ENCODE assay signal across 17 mouse cellular contexts in genomic region chr12:86838181-86838580, GRCm38 (mm10). TPM values are rescaled to one million over a fixed set of nuclear protein-coding genes. Genes with fewer than 3 reads are reported as not detected.
DNase-seq lines count a peak whose midpoint lies in the region; ATAC-seq lines count a peak whose summit lies in the region.
"Had no signal": no experiment of that assay in that cellular context is flagged by ENCODE, and none has a peak within 500 bp of the region (broad histone marks: within the 10 kb centered on the region; RNA-seq: fewer than 3 reads in every experiment).

No protein-coding gene starts in this region.

- peaks cover 20% of the 10 kb centered on the region for H3K27me3 ChIP-seq in hindbrain, embryonic 10.5 days (ENCODE audit: insufficient read depth, poor library complexity, severe bottlenecking)
- H3K27me3 ChIP-seq in hindbrain, embryonic 16.5 days (replicated peaks; ENCODE audit: control insufficient read depth, insufficient read depth, low read length), result no peaks in the 10 kb centered on the region
- peaks cover 21% of the 10 kb centered on the region; the same call in 1 of the 2 replicates for H3K27me3 ChIP-seq in embryonic facial prominence, embryonic 10.5 days (replicated peaks; ENCODE audit: low read depth, poor library complexity, severe bottlenecking)
- no peaks in the 10 kb centered on the region for H3K27me3 ChIP-seq in limb, embryonic 12.5 days
- no peaks in the 10 kb centered on the region for H3K27me3 ChIP-seq in liver, embryonic 11.5 days (replicated peaks; ENCODE audit: control insufficient read depth, insufficient read depth, low read length)
- H3K27me3 ChIP-seq: CH12.LX; neural tube, embryonic 15.5 days had no signal

- H3K36me3 ChIP-seq in hindbrain, embryonic 10.5 days, result no peaks in the 10 kb centered on the region
- H3K36me3 ChIP-seq in hindbrain, embryonic 16.5 days (ENCODE audit: control insufficient read depth, insufficient read depth, low read length), result no peaks in the 10 kb centered on the region
- H3K36me3 ChIP-seq in embryonic facial prominence, embryonic 10.5 days (replicated peaks), result no peaks in the 10 kb centered on the region
- H3K36me3 ChIP-seq in limb, embryonic 12.5 days, result no peaks in the 10 kb centered on the region
- H3K36me3 ChIP-seq in liver, embryonic 11.5 days (ENCODE audit: control insufficient read depth, insufficient read depth, low read length), result no peaks in the 10 kb centered on the region
- H3K36me3 ChIP-seq: neural tube, embryonic 15.5 days had no signal

- 0 out of 2 replicates have a peak overlapping the region, but pooled peaks have one; percentile 29 for H3K27ac ChIP-seq in hindbrain, embryonic 10.5 days
- H3K27ac ChIP-seq in hindbrain, embryonic 16.5 days (ENCODE audit: low read depth, low read length), result no peak overlapping the region
- H3K27ac ChIP-seq in embryonic facial prominence, embryonic 10.5 days (replicated peaks), result 0 out of 2 replicates have a peak overlapping the region, but pooled peaks have one; percentile 41
- peak overlapping the region; percentile 35; the same call in 1 of the 2 replicates for H3K27ac ChIP-seq in limb, embryonic 12.5 days
- H3K27ac ChIP-seq in liver, embryonic 11.5 days (ENCODE audit: low read depth, low read length), result no peak overlapping the region
- H3K27ac ChIP-seq: hindbrain, embryonic 14.5 days; neural tube, embryonic 15.5 days had no signal

- H3K4me3 ChIP-seq in hindbrain, embryonic 10.5 days, result no peak overlapping the region
- H3K4me3 ChIP-seq in hindbrain, embryonic 16.5 days (ENCODE audit: low read length), result no peak overlapping the region
- H3K4me3 ChIP-seq in embryonic facial prominence, embryonic 10.5 days, result no peak overlapping the region
- H3K4me3 ChIP-seq in limb, embryonic 12.5 days (replicated peaks), result no peak overlapping the region
- no peak overlapping the region for H3K4me3 ChIP-seq in liver, embryonic 11.5 days (ENCODE audit: low read depth, low read length)
- H3K4me3 ChIP-seq: neural tube, embryonic 15.5 days had no signal

- no peaks in the 10 kb centered on the region for H3K9me3 ChIP-seq in hindbrain, embryonic 10.5 days
- H3K9me3 ChIP-seq in hindbrain, embryonic 16.5 days (ENCODE audit: control insufficient read depth, low read length), result no peaks in the 10 kb centered on the region
- no peaks in the 10 kb centered on the region for H3K9me3 ChIP-seq in embryonic facial prominence, embryonic 10.5 days
- no peaks in the 10 kb centered on the region for H3K9me3 ChIP-seq in limb, embryonic 12.5 days
- H3K9me3 ChIP-seq in liver, embryonic 11.5 days (ENCODE audit: control insufficient read depth, low read length), result no peaks in the 10 kb centered on the region
- H3K9me3 ChIP-seq: neural tube, embryonic 15.5 days had no signal

- H3K4me1 ChIP-seq in hindbrain, embryonic 10.5 days (replicated peaks), result peaks cover 26% of the 10 kb centered on the region
- no peaks in the 10 kb centered on the region for H3K4me1 ChIP-seq in hindbrain, embryonic 16.5 days (ENCODE audit: control insufficient read depth, insufficient read depth, low read depth, low read length)
- H3K4me1 ChIP-seq in embryonic facial prominence, embryonic 10.5 days, result peaks cover 34% of the 10 kb centered on the region
- H3K4me1 ChIP-seq in limb, embryonic 12.5 days (replicated peaks), result peaks cover 33% of the 10 kb centered on the region
- H3K4me1 ChIP-seq in liver, embryonic 11.5 days (replicated peaks; ENCODE audit: control insufficient read depth, insufficient read depth, low read length), result peaks cover 38% of the 10 kb centered on the region

- no peak overlapping the region for H3K4me2 ChIP-seq in hindbrain, embryonic 16.5 days (ENCODE audit: low read length)
- H3K4me2 ChIP-seq in limb, embryonic 12.5 days, result no peak overlapping the region
- H3K4me2 ChIP-seq in liver, embryonic 11.5 days, result no peak overlapping the region
- H3K4me2 ChIP-seq: hindbrain, embryonic 14.5 days; neural tube, embryonic 15.5 days had no signal

- 59% methylated on average over 2 of the region's 2 CpGs for WGBS in hindbrain, embryonic 10.5 days
- WGBS in hindbrain, embryonic 16.5 days, result 74% methylated on average over 2 of the region's 2 CpGs
- WGBS in embryonic facial prominence, embryonic 10.5 days, result 75% methylated on average over 2 of the region's 2 CpGs
- WGBS in limb, embryonic 12.5 days, result 70% methylated on average over 2 of the region's 2 CpGs
- WGBS in liver, embryonic 11.5 days, result 77% methylated on average over 2 of the region's 2 CpGs

- no peak overlapping the region for H3K9ac ChIP-seq in hindbrain, embryonic 16.5 days (ENCODE audit: low read depth, low read length)
- no peak overlapping the region for H3K9ac ChIP-seq in limb, embryonic 12.5 days (replicated peaks)
- H3K9ac ChIP-seq in liver, embryonic 11.5 days (ENCODE audit: low read depth, low read length), result no peak overlapping the region
- H3K9ac ChIP-seq: hindbrain, embryonic 14.5 days; neural tube, embryonic 15.5 days had no signal

- ATAC-seq in hindbrain, embryonic 16.5 days, result no peak
- ATAC-seq in limb, embryonic 12.5 days (ENCODE audit: insufficient number of reproducible peaks, insufficient read depth, low FRiP score, low TSS enrichment, low read depth), result no peak
- ATAC-seq in liver, embryonic 11.5 days (replicated peaks; ENCODE audit: low FRiP score), result no peak
- ATAC-seq: intestine, postnatal 0 days had no signal

- DNase-seq in cerebellum, postnatal 25 days, result peak; percentile 53 to 59
- DNase-seq in cerebellum, adult 11-12 months, result no peak
- no peak for DNase-seq in hindbrain, embryonic 10.5 days (ENCODE audit: low spot score)
- no peak for DNase-seq in embryonic facial prominence, embryonic 10.5 days (ENCODE audit: low spot score)
- DNase-seq in retina, postnatal 1 day, result no peak
- no peak for DNase-seq in liver, embryonic 11.5 days (ENCODE audit: low spot score)
- DNase-seq: kidney, postnatal 25 days; layer of hippocampus, postnatal 36 days; left cerebral cortex, postnatal 4 days; right cerebral cortex, adult 18-20 months; spleen, adult 18-20 months had no signal

RNA-seq across cellular contexts. Expression of gene Irf2bpl, which starts 46.4 kb away (rescaled TPM):
- polyA plus RNA-seq in hindbrain, embryonic 10.5 days (2016; fragmentation: Nextera tagmentation; extraction: Ambion mirVana), result 20.3 and 34.2 TPM in 2 replicates
- 49.7 and 56.6 TPM in 2 replicates for polyA plus RNA-seq in hindbrain, embryonic 16.5 days (2015; fragmentation: Nextera tagmentation; extraction: Ambion mirVana)
- 13.5 and 17.3 TPM in 2 replicates for polyA plus RNA-seq in embryonic facial prominence, embryonic 10.5 days (2016; fragmentation: Nextera tagmentation; extraction: Ambion mirVana)
- 55.7 and 57.2 TPM in 2 replicates for polyA plus RNA-seq in limb, embryonic 12.5 days (2016; fragmentation: Nextera tagmentation; extraction: Ambion mirVana)
- 9.7 and 9.8 TPM in 2 replicates for polyA plus RNA-seq in liver, embryonic 11.5 days (2014; fragmentation: Nextera tagmentation; extraction: Ambion mirVana)

Comparison
In these comparisons a context has a peak if more than half of its experiments do, and no peak if none do; other contexts are left out.
1. DNase-seq: peak in cerebellum, postnatal 25 days (2 of 2); none in cerebellum, adult 11-12 months (single experiment), hindbrain, embryonic 10.5 days (single experiment), embryonic facial prominence, embryonic 10.5 days (single experiment), retina, postnatal 1 day (single experiment) and liver, embryonic 11.5 days (single experiment).
2. H3K27ac ChIP-seq: peak in hindbrain, embryonic 10.5 days (single experiment), embryonic facial prominence, embryonic 10.5 days (single experiment) and limb, embryonic 12.5 days (single experiment); none in hindbrain, embryonic 16.5 days (single experiment) and liver, embryonic 11.5 days (single experiment).